Mouse (Mus musculus): Measurements from ENCODE around the gene Slc16a8. TPM values are rescaled to one million over a fixed set of nuclear protein-coding genes. Genes with fewer than 3 reads are reported as not detected.
A peak's percentile ranks its signal among the peaks of the same experiment; 100 is the strongest.

The Slc16a8 gene
- total RNA-seq, 2 experiments from 2014 or later, result 0.53 to 0.62 TPM

- peak; percentile 90 to 91 for DNase-seq
- intact Hi-C loops (cut with DNase I), result loop anchor here (1.0 to 5.0 kb wide), 3 partner anchors 243 to 438 kb away; no protein-coding TSS in a partner anchor
Measured at GRCm38 (mm10) chr15:79224685-79225084, 29.9 kb downstream of the Slc16a8 start.

GRCm38 (mm10) chr15:79223641-79224040 is 30.9 kb downstream of the Slc16a8 start:
- no peak for DNase-seq
- intact Hi-C loops (cut with DNase I), result loop anchor here (1.0 to 5.0 kb wide), 3 partner anchors 244 to 439 kb away; no protein-coding TSS in a partner anchor

- intact Hi-C loops (cut with DNase I), result no loop called here
- no peak for DNase-seq
Measured at GRCm38 (mm10) chr15:79219572-79219971, 35.0 kb downstream of the Slc16a8 start.

GRCm38 (mm10) chr15:79216191-79216590 is 38.4 kb downstream of the Slc16a8 start:
- intact Hi-C loops (cut with DNase I), result no loop called here
- no peak for DNase-seq

- no peak for DNase-seq
- intact Hi-C loops (cut with DNase I), result no loop called here
Measured at GRCm38 (mm10) chr15:79213591-79213990, 41.0 kb downstream of the Slc16a8 start.

- intact Hi-C loops (cut with DNase I), result no loop called here
- no peak for DNase-seq
Measured at GRCm38 (mm10) chr15:79212750-79213446, 41.7 kb downstream of the Slc16a8 start.

GRCm38 (mm10) chr15:79210357-79210756 is 44.2 kb downstream of the Slc16a8 start:
- intact Hi-C loops (cut with DNase I), result no loop called here
- DNase-seq, result no peak

GRCm38 (mm10) chr15:79208758-79209439 is 45.7 kb downstream of the Slc16a8 start:
- intact Hi-C loops (cut with DNase I), result no loop called here

GRCm38 (mm10) chr15:79208211-79208610 is 46.4 kb downstream of the Slc16a8 start:
- no peak for DNase-seq
- intact Hi-C loops (cut with DNase I), result no loop called here

More at GRCm38 (mm10) chr15:79208758-79209439, 45.7 kb downstream of the Slc16a8 start:
- peak in 1 of 2 experiments; percentile 48 for DNase-seq

- no peak for DNase-seq
- intact Hi-C loops (cut with DNase I), result no loop called here
Measured at GRCm38 (mm10) chr15:79202575-79202974, 52.0 kb downstream of the Slc16a8 start.

GRCm38 (mm10) chr15:79201491-79202150 is 52.9 kb downstream of the Slc16a8 start:
- no peak for DNase-seq
- intact Hi-C loops (cut with DNase I), result no loop called here

Other genes starting within 250 kb of the Slc16a8 start
- gene H1f0, start 226.3 kb downstream of the Slc16a8 start, total RNA-seq (2021), result 100 to 1,000 TPM in 1 of 2 experiments, 10 to 100 TPM in 1; 79.2 to 117 TPM
- not detected for gene Galr3, start 212.9 kb downstream of the Slc16a8 start, total RNA-seq (2021)
- gene Ankrd54, start 191.9 kb downstream of the Slc16a8 start, total RNA-seq (2021), result 1 to 10 TPM; 7.7 to 8.1 TPM
- gene Eif3l, start 179.6 kb downstream of the Slc16a8 start, total RNA-seq (2021), result 10 to 100 TPM; 71.6 to 72.7 TPM
- 10 to 100 TPM; 39.0 to 50.1 TPM for gene Micall1, start 145.9 kb downstream of the Slc16a8 start, total RNA-seq (2021)
- gene Polr2f, start 113.8 kb downstream of the Slc16a8 start, total RNA-seq (2021), result 100 to 1,000 TPM; 132 to 146 TPM
- 1 to 10 TPM; 1.3 to 2.8 TPM for gene 1700088E04Rik, start 113.5 kb downstream of the Slc16a8 start, total RNA-seq (2021)
- 1 to 10 TPM; 1.4 to 1.6 TPM for gene Sox10, start 89.5 kb downstream of the Slc16a8 start, total RNA-seq (2021)
- gene Pick1, start 25.6 kb downstream of the Slc16a8 start, total RNA-seq (2021), result 10 to 100 TPM; 22.4 to 24.1 TPM
- gene Gm49486, start 25.4 kb downstream of the Slc16a8 start, total RNA-seq (2021), result under 1 TPM; 0.89 to 0.95 TPM
- gene Baiap2l2, start 30.8 kb upstream of the Slc16a8 start, total RNA-seq (2021), result under 1 TPM in 1 of 2 experiments, not detected in 1; 0.50 TPM
- 1 to 10 TPM; 8.1 to 8.7 TPM for gene Pla2g6, start 73.6 kb upstream of the Slc16a8 start, total RNA-seq (2021)
- 10 to 100 TPM in 1 of 2 experiments, 1 to 10 TPM in 1; 9.0 to 10.5 TPM for gene Maff, start 91.9 kb upstream of the Slc16a8 start, total RNA-seq (2021)
- 10 to 100 TPM; 37.0 to 43.0 TPM for gene Tmem184b, start 148.8 kb upstream of the Slc16a8 start, total RNA-seq (2021)
- 10 to 100 TPM; 55.8 to 60.5 TPM for gene Csnk1e, start 200.8 kb upstream of the Slc16a8 start, total RNA-seq (2021)

Data from heart, postnatal 36 days (tissue).